Mouse (Mus musculus) intestine, embryonic 15.5 days (tissue): Measurements from ENCODE around the gene Chrne. TPM values are rescaled to one million over a fixed set of nuclear protein-coding genes. Genes with fewer than 3 reads are reported as not detected.
A peak's percentile ranks its signal among the peaks of the same experiment; 100 is the strongest.

Source experiments
- ATAC-seq: fragments of 200-750 bp; cut with Nextera tagmentation; 2 replicates; pipeline ENCODE4 v1.8.0; 2017; ENCODE audit warnings: moderate TSS enrichment, moderate library complexity
- H3K27ac ChIP-seq: fragments of 300-500 bp; sonication (generic); 2 replicates; pipeline ENCODE4 v1.5.1; 2015; ENCODE audit warnings: mild to moderate bottlenecking, inconsistent platforms
- H3K27me3 ChIP-seq: fragments of 300-500 bp; sonication (generic); replicated peaks from 2 replicates; pipeline ENCODE4 v1.6.1; 2015; ENCODE audit warnings: inconsistent platforms
- H3K36me3 ChIP-seq: fragments of 300-500 bp; sonication (generic); 2 replicates; pipeline ENCODE4 v1.6.1; 2015; ENCODE audit warnings: inconsistent platforms
- H3K4me1 ChIP-seq: fragments of 300-500 bp; sonication (generic); replicated peaks from 2 replicates; pipeline ENCODE4 v1.6.1; 2015; ENCODE audit warnings: inconsistent platforms
- H3K4me2 ChIP-seq: fragments of 300-500 bp; sonication (generic); replicated peaks from 2 replicates; pipeline ENCODE4 v1.6.1; 2015; ENCODE audit warnings: mild to moderate bottlenecking, inconsistent platforms
- H3K4me3 ChIP-seq: fragments of 300-500 bp; sonication (generic); replicated peaks from 2 replicates; pipeline ENCODE4 v1.5.1; 2015; ENCODE audit warnings: inconsistent platforms
- H3K9ac ChIP-seq: fragments of 300-500 bp; sonication (generic); 2 replicates; pipeline ENCODE4 v1.6.1; 2015; ENCODE audit warnings: inconsistent platforms
- H3K9me3 ChIP-seq: fragments of 300-500 bp; sonication (generic); 2 replicates; pipeline ENCODE4 v1.6.1; 2016; ENCODE audit warnings: inconsistent platforms
- WGBS: fragments of 180-500 bp; shearing (Covaris S2); methylation state at CpG from one replicate; pipeline ENCODE4 v1.1.7; 2015; 5-methylcytosine and 5-hydroxymethylcytosine counted together
- polyA plus RNA-seq: library from polyadenylated mRNA; unstranded; fragments of >200 nt; fragmentation: Nextera tagmentation; extraction: Ambion mirVana; gene quantifications from 2 replicates; pipeline ENCODE4 v1.2.1, GENCODE M21; 2015

Chrne gene
- polyA plus RNA-seq, 1 experiment from 2014 or later = not detected

GRCm38 (mm10) chr11:70612505-70612904, 6.5 kb downstream of the Chrne start:
- Histone ChIP-seq H3K9me3 (no peaks in the 10 kb centered on the region), H3K9ac (no peak overlapping the region), H3K4me1 (peaks cover 19% of the 10 kb centered on the region), H3K27ac (no peak overlapping the region), H3K4me3 (no peak overlapping the region), H3K4me2 (no peak overlapping the region), H3K36me3 (peaks cover 39% of the 10 kb centered on the region), H3K27me3 (no peaks in the 10 kb centered on the region)
- WGBS = 77% methylated on average over 7 of the region's 7 CpGs
- no peak for ATAC-seq

- no peak for ATAC-seq
- H3K27ac ChIP-seq = no peak overlapping the region
- H3K4me3 ChIP-seq = no peak overlapping the region
- H3K9me3 ChIP-seq = no peaks in the 10 kb centered on the region
- H3K36me3 ChIP-seq = peaks cover 50% of the 10 kb centered on the region
- H3K4me2 ChIP-seq = no peak overlapping the region
- no peaks in the 10 kb centered on the region for H3K27me3 ChIP-seq
- peaks cover 13% of the 10 kb centered on the region for H3K4me1 ChIP-seq
- 83% methylated on average over 4 of the region's 4 CpGs for WGBS
- no peak overlapping the region for H3K9ac ChIP-seq
Measured at GRCm38 (mm10) chr11:70610752-70611151, 8.3 kb downstream of the Chrne start.

GRCm38 (mm10) chr11:70608381-70609066, 10.5 kb downstream of the Chrne start:
- ATAC-seq = no peak

GRCm38 (mm10) chr11:70607611-70608010, 11.4 kb downstream of the Chrne start:
- Histone ChIP-seq H3K36me3 (peaks cover 54% of the 10 kb centered on the region), H3K9ac (no peak overlapping the region), H3K27me3 (no peaks in the 10 kb centered on the region), H3K9me3 (no peaks in the 10 kb centered on the region), H3K27ac (no peak overlapping the region), H3K4me1 (no peaks in the 10 kb centered on the region), H3K4me3 (no peak overlapping the region), H3K4me2 (no peak overlapping the region)
- WGBS = 87% methylated on average over 9 of the region's 9 CpGs
- ATAC-seq = no peak

More at GRCm38 (mm10) chr11:70608381-70609066, 10.5 kb downstream of the Chrne start:
- H3K36me3 ChIP-seq = peaks cover 56% of the 10 kb centered on the region
- 91% methylated on average over 25 of the region's 26 CpGs for WGBS
- no peak overlapping the region for H3K4me3 ChIP-seq
- H3K27ac ChIP-seq = no peak overlapping the region
- no peaks in the 10 kb centered on the region for H3K4me1 ChIP-seq
- H3K27me3 ChIP-seq = no peaks in the 10 kb centered on the region
- no peaks in the 10 kb centered on the region for H3K9me3 ChIP-seq
- no peak overlapping the region for H3K4me2 ChIP-seq
- H3K9ac ChIP-seq = no peak overlapping the region

- H3K9ac ChIP-seq = no peak overlapping the region
- no peak overlapping the region for H3K4me3 ChIP-seq
- 75% methylated on average over 12 of the region's 12 CpGs for WGBS
- H3K27me3 ChIP-seq = no peaks in the 10 kb centered on the region
- peaks cover 54% of the 10 kb centered on the region for H3K36me3 ChIP-seq
- no peaks in the 10 kb centered on the region for H3K9me3 ChIP-seq
- H3K27ac ChIP-seq = no peak overlapping the region
- no peaks in the 10 kb centered on the region for H3K4me1 ChIP-seq
- no peak for ATAC-seq
- H3K4me2 ChIP-seq = no peak overlapping the region
Measured at GRCm38 (mm10) chr11:70606717-70607116, 12.3 kb downstream of the Chrne start.

DNA sequence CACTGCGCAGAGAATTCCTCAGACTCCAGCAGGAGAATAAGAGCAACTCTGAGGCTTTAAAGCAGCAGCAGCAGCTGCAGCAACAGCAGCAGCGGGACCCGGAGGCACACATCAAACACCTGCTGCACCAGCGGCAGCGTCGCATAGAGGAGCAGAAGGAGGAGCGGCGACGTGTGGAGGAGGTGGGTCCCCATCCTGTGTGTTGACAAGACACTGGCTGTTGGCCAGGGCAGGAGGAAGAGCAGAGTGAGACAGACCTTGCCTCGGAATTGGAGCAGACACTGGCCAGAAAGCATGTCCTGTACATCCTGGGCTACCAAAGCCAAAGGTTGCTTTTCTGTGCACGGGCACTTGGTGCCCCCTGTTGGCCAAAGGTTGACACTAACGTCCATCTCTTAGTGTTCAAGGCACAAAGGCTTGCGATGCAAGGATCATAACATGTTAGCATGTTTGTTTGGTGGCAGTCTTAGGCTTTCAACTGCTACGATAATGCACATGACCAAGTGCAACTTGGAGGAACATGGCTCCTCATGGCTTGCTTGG, 13.9 kb downstream of the Chrne start:
- Histone ChIP-seq H3K9me3 (no peaks in the 10 kb centered on the region), H3K27me3 (no peaks in the 10 kb centered on the region), H3K4me2 (no peak overlapping the region), H3K27ac (no peak overlapping the region), H3K4me1 (no peaks in the 10 kb centered on the region), H3K36me3 (peaks cover 47% of the 10 kb centered on the region), H3K4me3 (no peak overlapping the region), H3K9ac (no peak overlapping the region)
- WGBS = 49% methylated on average over 14 of the region's 14 CpGs
- peak; percentile 34; the same call in 1 of the 2 replicates for ATAC-seq

DNA sequence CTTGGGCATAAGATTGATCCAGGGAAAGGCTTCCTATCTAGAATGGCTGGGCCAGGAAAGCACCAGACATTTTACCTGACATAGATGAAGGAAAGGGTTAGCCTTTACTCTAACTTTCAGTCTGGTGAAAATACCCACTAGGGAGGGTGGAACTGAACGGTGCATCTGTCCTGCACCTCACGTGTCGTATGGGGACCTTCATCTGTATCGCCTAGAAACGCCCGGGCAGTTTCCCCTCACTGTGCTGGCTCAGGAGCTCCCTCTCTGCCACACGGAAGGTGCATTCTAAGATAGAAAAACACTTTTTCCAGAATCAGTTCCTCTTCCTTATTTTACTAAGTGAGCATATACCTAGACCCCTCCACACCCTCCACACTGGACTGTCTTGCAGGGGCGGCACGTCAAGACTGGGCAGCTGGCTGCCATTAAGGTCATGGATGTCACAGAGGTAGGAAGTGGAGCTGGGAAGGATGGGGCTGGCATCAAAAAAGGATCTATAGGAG, 20.5 kb downstream of the Chrne start:
- no peak overlapping the region for H3K9ac ChIP-seq
- H3K27me3 ChIP-seq = no peaks in the 10 kb centered on the region
- 86% methylated on average over 9 of the region's 9 CpGs for WGBS
- H3K9me3 ChIP-seq = no peaks in the 10 kb centered on the region
- H3K36me3 ChIP-seq = peaks cover 15% of the 10 kb centered on the region
- H3K27ac ChIP-seq = no peak overlapping the region
- no peak for ATAC-seq
- no peak overlapping the region for H3K4me3 ChIP-seq
- no peak overlapping the region for H3K4me2 ChIP-seq
- H3K4me1 ChIP-seq = peaks cover 10% of the 10 kb centered on the region; the same call in 1 of the 2 replicates

GRCm38 (mm10) chr11:70597301-70597700, 21.7 kb downstream of the Chrne start:
- 84% methylated on average over 6 of the region's 6 CpGs for WGBS
- no peak for ATAC-seq

DNA sequence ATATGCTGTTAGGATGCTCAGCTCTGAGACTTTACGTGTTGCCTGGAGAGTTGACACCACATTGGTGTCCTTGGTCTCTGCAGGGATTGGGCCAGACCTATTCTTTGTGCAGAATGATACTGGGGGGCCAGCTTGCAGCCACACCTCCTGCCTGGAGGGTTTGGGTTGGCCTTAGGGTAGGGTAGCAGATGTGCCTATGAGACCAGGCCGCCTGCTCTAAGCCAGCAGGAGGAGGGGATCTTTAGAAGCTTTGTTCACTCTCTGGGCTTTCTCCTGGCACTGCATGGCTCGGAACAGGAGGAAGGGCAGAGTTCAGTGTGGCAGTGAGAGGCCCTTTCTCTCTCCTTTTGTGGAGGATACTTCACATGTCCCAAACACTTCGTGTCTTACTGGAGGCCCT, 22.9 kb downstream of the Chrne start:
- ATAC-seq = peak; percentile 65

More at GRCm38 (mm10) chr11:70597301-70597700, 21.7 kb downstream of the Chrne start:
- no peak overlapping the region for H3K4me2 ChIP-seq
- H3K4me1 ChIP-seq = peaks cover 10% of the 10 kb centered on the region; the same call in 1 of the 2 replicates
- H3K27me3 ChIP-seq = no peaks in the 10 kb centered on the region
- H3K27ac ChIP-seq = no peak overlapping the region
- no peaks in the 10 kb centered on the region for H3K9me3 ChIP-seq
- H3K4me3 ChIP-seq = no peak overlapping the region
- H3K36me3 ChIP-seq = peaks cover 12% of the 10 kb centered on the region
- no peak overlapping the region for H3K9ac ChIP-seq

GRCm38 (mm10) chr11:70595638-70596037, 23.4 kb downstream of the Chrne start:
- Histone ChIP-seq H3K4me3 (no peak overlapping the region), H3K27me3 (no peaks in the 10 kb centered on the region), H3K9me3 (no peaks in the 10 kb centered on the region), H3K27ac (peak overlapping the region; percentile 20; the same call in 1 of the 2 replicates), H3K4me1 (peaks cover 10% of the 10 kb centered on the region; the same call in 1 of the 2 replicates), H3K9ac (no peak overlapping the region), H3K4me2 (no peak overlapping the region), H3K36me3 (peaks cover 9% of the 10 kb centered on the region)
- ATAC-seq = peak; percentile 78
- 59% methylated on average over 2 of the region's 2 CpGs for WGBS

More for the DNA sequence above, 22.9 kb downstream of the Chrne start:
- Histone ChIP-seq H3K9ac (no peak overlapping the region), H3K4me3 (no peak overlapping the region), H3K4me1 (peaks cover 10% of the 10 kb centered on the region; the same call in 1 of the 2 replicates), H3K9me3 (no peaks in the 10 kb centered on the region), H3K27me3 (no peaks in the 10 kb centered on the region), H3K36me3 (peaks cover 9% of the 10 kb centered on the region), H3K27ac (peak overlapping the region; percentile 20), H3K4me2 (peak overlapping the region; percentile 10; the same call in 1 of the 2 replicates)
- 56% methylated on average over 4 of the region's 4 CpGs for WGBS

GRCm38 (mm10) chr11:70594253-70594989, 24.6 kb downstream of the Chrne start:
- WGBS = 81% methylated on average over 15 of the region's 15 CpGs
- Histone ChIP-seq H3K9me3 (no peaks in the 10 kb centered on the region), H3K4me1 (peaks cover 10% of the 10 kb centered on the region; the same call in 1 of the 2 replicates), H3K4me2 (no peak overlapping the region), H3K9ac (no peak overlapping the region), H3K27ac (no peak overlapping the region), H3K36me3 (peaks cover 9% of the 10 kb centered on the region), H3K27me3 (no peaks in the 10 kb centered on the region), H3K4me3 (no peak overlapping the region)
- no peak for ATAC-seq

GRCm38 (mm10) chr11:70591733-70592132, 27.3 kb downstream of the Chrne start:
- Histone ChIP-seq H3K36me3 (no peaks in the 10 kb centered on the region), H3K27ac (no peak overlapping the region), H3K9me3 (no peaks in the 10 kb centered on the region), H3K4me1 (peaks cover 8% of the 10 kb centered on the region; the same call in 1 of the 2 replicates), H3K4me3 (no peak overlapping the region), H3K27me3 (no peaks in the 10 kb centered on the region), H3K9ac (no peak overlapping the region), H3K4me2 (no peak overlapping the region)
- ATAC-seq = no peak
- WGBS = 90% methylated on average over 1 of the region's 1 CpGs
